Mouse (Mus musculus) gastrocnemius, adult 8-10 months (tissue): ENCODE results near the gene Ubtd1. TPM values are rescaled to one million over a fixed set of nuclear protein-coding genes. Genes with fewer than 3 reads are reported as not detected.

Experiments
- DNase-seq, 2 experiments: peaks; one replicate each; pipeline ENCODE4 v3.0.0; 2022; ENCODE audit warnings: low spot score in 2 of 2
- total RNA-seq, 4 experiments: library from RNA; stranded (reverse); gene quantifications; 2 replicates each; pipeline ENCODE4 v1.2.4; 2022

Gene Ubtd1
- total RNA-seq, 4 experiments from 2014 or later, result 15.0 to 17.5 (median 15.8) TPM

DNA sequence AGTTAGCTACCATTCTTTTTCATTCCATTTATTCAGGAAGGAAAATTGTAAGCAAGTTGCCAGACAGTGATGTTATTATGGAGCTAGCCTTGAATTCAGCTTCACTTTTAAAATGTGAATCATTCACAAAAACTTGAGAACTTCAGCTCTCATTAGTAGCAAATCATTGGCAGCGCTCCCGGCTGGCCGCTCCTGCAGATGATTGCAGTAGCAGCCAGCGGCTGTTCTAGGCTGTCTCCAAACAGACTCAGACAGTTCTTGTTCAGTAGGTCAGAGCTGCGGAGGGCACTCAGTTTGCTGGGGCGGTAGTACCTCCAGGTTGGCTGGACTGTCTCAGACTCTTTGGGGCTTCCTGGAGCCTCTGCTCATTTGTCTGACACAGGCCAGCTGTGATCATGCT lies 11.9 kb downstream of the Ubtd1 start:
- DNase-seq, result peak; percentile 77 to 79

DNA sequence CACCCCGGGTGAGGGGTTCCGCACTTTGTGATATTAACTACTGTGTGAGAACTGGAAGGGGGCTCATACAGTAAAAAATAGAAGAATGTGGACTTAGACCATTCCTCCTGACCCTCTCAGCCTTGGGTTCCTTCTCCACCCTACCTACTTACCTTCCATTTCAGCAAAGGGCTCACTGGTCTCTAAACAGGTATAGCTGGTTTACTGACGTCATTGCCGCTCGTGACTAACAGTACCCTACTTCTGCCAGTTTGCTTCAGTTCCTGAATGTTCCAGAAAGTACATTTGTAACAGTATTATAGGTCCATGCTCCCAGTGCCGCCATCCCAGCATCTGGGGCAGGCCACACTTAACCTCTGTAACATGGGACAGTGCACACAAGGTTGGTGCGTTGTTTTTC lies 12.5 kb downstream of the Ubtd1 start:
- no peak for DNase-seq

DNA sequence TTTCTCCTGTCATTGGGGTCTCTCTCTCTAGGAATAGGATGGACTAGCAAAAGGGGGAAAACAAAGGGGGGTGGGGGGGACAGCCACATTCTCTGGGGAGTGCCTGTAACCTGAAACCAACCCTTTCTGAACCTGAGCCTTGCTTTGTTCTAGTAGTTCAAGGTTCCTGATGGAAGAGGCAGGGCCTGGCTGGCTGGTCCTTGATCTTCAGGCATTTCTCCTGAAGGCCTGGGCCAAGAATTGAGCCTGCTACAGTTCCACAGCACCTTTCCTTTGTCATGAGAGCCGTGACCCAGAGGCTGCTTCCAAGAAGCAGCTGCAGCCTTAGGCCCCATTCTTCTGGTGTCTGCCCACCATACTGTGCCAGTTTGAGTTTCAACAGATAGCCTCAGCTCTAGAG lies 13.9 kb downstream of the Ubtd1 start:
- no peak for DNase-seq

DNA sequence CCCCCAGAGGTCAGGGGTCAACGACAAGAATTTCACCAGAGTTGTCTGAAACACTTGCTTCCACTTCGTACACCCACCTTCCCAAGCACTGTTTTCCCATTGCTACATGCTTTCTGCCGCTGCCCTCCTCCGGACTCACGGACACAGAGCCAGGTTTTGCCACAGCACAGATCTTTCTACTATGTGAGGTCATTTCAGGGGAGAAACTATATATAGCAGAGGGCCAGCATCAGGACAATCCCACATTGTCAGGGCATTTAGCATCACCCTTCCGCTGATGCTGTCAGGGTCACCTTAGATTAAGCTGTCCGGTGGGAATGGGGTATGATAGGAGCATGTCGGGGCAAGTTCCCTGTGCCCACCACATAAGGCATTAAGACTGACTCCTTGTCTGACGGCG lies 15.5 kb downstream of the Ubtd1 start:
- DNase-seq, result no peak

DNA sequence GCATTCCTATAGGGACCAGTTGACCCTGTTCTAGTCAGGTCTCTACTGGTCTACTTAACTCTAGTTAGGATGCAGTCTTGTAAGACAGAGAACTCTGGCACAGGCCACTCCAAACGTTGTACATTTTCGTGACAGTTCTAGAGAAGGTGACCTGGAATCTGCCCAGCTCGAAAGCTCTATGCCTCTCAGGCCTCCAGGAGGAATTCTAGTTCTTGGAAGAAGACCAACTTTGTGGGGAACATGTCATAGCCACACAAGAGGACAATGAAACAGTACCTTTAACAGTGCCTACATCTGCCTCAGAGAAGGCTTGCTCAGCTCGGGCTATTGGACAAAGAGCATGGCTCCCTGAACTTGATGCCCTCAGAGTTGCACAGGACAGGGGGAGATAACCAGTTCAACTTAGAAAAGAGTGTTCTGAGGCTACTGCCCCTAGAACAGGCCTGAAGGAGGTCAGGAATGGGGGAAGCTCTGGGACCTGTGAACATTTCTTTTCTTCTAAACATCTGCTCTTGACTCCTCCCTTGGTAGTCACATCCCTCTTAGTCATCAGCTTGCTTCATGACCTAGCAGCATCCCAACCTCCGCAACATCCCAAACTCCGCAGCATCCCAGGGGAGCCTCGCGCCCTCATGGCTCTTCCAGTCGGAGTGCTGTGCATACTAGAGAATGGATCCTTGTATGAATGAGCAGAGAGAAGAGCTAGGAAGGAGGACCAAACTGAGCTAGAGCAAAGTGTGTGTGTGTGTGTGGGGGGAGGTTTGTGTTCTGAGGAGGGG lies 17.4 kb downstream of the Ubtd1 start:
- no peak for DNase-seq

DNA sequence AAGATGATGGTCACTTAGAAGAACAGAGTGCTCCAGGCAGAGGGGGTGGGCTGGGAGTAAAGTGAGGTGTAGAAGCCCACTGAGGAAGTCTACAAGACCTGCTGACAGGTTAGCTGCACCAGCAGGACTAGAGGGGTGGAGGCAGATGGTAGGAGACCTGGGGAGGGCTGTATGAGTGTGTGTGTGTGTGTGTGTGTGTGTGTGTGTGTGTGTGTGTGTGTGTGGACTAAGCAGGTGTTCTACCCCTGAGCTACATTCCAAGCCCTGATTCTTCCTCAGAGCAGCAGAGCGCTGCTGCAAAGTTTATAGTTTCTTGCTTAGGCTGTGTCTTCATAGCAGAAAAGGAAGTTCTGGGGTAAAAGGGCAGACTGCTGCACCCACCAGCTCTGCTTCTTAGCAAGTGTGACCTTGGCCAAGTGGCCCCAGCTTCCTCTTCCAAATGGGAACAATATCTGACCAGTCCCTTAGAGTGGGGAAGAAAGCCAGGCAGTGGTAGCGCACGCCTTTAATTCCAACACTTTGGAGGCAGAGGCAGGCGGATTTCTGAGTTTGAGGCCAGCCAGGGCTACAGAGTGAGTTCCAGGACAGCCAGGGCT lies 18.2 kb downstream of the Ubtd1 start:
- DNase-seq, result no peak

DNA sequence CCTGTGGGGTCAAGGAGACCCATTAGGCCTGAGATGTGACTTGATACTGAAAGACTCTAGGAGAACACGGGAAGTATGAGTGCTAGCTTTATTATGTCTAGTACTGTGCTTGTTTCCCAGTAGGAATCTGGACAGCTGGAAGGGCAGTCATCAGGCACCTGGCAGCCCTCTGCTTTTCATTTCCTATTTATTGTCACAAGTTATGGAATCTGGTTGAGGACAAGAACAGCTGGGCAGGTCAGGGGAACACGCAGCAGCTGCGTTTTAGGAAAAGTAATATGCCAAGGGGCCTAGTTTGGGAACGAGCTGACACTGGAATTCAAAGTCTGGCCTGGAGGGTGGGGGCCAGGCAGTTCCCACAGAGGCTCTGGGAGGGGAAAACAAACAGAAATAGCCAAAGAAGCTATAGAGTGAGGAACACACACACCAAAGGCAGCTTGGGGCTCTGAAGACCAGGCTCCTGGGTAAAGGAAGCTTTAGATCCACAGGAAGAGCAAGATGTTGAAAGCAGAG lies 18.9 kb downstream of the Ubtd1 start:
- DNase-seq, result no peak

DNA sequence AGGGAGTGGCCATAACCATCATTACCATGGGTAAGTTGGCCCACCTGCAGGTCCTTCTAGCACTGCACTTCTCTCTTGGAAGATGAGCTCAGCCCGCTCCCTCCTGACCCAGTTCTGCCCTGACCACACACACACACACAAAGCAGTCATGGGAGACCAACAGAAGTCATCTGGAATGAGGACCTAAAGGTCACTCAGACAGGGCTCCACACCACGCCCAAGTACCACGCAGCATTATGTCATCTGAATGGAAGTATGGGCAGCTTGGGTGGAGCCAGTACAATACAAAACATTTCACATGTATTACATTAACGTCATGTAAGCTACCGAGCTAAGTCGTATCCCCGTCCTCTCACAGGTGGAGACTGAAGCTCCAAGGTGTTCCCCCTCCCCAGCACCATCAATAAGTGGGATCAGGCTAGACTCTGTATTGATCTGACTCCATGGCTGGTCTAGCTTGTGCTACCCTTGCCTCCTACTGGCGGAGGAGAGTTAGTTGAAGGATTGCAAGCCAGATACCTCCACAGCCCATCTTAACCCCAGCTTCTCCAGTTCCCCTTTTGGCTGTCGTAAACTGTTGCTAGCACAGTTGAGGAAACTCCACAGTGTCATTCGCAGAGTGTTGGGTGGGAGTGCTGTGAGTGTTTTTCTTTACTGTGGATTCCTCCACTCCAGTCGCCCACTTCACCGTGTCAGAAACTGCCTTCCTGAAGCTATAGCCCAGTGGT lies 19.9 kb downstream of the Ubtd1 start:
- no peak for DNase-seq

DNA sequence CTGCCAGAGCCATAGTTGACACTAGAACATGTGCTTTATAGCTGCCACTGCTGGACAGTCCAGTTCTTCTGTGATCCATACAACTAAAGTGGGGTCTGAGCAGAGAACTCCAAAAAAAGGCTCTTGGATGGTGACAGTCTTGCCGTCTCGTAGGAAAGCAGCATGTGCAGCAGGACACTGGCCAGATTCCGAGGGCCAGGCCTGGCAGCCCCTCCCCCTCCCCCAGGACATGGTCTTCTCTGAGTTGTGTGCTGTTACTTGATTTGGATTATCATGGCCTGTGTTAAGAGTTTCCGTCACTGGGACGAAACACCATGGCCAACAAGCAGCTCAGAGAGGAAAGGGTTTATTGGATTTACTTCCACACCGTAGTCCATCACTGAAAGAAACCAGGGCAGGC lies 22.7 kb downstream of the Ubtd1 start:
- no peak for DNase-seq

DNA sequence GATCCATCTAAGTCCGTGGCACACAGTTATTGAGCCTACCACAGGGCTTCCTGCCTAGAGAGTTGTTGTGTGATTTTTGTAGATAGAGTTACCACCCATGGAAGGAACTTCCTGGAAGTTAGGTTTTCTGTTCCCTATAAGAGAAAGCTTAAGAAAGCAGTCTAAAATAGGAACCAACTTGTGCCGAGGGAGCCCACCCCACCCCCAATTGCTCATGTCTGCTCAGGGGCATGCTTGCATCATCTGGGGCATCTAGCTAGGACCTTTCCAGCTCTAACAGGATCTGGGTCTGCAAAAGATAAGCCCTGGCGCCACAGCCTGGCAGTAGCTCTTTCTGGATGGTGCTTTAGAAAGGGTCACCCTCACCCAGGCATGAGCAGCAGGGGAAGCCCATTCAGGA lies 24.1 kb downstream of the Ubtd1 start:
- no peak for DNase-seq

DNA sequence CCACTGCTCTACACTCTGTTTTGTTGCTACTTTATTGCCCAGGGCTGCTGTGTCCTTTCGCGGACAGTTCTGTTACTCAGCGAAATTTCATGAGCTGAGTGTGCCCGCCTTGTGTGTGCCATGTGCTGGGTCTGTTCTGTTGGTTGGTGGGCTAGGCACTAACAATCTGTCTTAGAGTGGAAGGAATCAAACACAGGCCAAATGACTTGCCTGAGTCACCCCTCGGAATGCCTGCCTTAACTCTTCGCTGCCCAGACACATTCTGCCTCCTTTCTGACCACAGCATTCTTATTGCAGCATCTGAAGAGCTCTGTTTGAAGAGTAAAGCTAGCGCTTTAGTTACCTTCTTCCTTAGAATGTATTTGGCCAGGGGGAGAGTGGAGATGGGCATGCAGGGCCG lies 25.0 kb downstream of the Ubtd1 start:
- no peak for DNase-seq

DNA sequence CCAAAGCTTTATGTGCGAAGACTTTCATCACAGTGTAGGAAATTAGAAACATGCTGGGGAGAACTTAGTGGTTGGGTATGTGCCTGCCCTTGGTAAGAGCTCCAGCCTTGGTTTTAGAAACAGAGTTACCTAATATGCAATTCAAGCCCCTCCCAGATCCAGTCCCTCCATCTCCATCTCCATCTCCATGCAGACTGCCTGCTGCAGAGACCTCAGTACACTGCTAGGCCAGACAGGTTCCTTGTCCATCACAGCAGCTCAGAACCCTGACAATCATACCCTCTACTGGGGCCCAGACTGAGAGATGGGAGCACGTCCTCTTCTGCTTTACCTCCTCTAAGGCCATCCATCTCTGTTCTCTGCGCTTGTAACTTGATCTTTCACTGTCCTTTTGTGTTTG lies 27.0 kb downstream of the Ubtd1 start:
- DNase-seq, result no peak

DNA sequence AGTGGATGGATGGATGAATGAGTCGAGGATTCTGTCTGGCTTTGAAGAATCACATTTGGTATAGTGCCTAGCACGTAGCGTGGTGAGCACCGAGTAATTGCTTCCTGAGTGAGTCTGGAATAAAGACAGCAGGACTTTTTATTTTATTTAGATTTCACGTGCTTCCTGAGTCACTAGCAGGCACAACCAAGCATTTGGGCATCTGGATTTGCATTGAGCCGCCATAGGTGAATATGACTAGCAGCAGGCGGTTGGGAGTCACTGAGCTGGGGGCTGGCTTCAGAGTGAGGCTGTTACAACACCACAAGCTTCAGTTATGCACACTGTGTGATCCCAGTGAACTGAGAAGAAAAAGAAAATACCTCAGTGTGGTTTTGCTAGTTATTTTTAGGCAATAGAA lies 27.5 kb downstream of the Ubtd1 start:
- DNase-seq, result no peak

DNA sequence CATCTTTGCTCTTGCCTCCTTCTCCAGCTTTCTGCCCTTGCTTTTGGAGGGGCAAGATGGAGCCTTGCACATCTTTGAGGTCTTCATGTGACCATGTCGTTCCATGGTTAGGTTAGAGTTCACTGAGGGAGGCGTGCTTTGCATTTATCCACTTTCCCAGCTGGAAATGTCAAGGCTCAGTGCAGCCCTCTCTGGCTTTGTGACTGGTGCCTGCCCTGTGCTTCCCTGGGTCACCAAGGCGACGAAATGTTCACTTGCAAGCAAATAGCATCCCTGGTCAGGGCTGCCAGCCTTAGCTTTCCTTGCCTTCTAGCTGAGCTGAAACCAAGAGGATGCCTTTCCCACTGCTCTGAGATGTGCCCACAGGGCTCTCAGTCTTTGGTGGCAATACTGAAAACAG lies 28.9 kb downstream of the Ubtd1 start:
- DNase-seq, result no peak

DNA sequence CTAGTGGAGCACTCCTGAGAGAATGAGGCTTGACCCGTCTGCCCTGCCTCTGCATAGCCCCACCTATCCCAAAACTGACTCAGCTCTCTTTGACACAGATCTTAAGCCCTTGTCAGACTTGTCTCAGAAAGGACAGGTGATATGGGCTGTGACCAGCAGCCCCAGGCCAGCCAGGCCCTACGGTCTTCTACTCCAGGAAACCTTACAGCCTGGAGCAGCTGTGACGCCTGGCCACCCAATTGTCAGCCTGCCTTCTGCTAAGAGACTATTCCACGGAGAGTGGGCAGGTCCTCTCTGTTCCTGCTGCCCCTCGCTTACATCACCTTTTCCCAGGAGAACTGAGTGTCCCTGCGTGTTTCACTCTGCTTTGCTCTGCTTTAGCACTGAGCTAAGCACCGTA lies 29.6 kb downstream of the Ubtd1 start:
- no peak for DNase-seq

DNA sequence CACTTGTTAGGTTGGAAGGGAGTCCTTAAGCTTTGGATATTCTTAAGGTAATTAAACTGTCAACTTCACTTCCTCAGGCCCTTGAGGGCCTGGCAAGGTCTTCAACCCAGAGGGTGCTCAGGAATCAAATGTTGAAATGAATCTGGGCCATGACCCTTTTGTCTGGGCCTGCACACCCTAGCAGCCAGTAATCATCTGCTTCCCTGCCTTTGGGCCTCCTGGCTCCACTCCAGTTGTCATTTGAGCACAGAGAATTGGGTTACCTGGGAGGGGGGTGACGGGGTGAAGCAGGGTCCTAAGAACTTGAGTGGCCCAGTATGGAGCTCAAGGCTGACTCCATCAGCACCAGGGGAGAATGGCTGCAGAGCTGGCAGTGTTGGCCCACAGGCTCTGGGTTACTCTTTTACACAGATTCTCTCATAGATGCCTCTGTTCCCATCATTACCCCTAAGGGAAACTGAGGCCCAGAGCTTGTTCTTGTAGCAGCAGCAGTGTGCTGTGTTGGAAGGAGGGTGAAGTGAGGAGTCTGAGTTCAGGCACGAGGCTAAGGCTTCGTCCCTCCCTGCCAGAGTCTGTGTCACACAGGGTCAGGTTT lies 32.8 kb downstream of the Ubtd1 start:
- DNase-seq, result peak; percentile 36 to 60

DNA sequence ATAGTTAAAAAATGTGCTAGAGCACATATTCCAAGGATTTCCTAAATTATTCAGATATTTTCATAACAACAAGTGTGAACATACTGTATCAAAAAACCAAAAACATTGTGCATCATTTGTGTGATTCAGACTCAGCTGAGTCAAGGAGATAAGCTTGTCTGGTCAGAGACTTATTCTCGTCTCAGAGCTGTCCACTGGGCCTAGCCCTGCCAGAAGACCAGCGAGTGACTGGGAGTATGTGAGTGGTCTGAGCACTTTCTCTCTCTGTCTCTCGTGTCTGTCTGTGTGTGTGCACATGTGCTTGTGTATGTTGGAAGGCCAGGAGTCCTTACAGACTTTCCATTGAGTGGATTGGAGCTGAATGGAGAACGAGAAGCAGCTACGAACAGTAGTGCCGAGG lies 33.4 kb downstream of the Ubtd1 start:
- DNase-seq, result no peak

DNA sequence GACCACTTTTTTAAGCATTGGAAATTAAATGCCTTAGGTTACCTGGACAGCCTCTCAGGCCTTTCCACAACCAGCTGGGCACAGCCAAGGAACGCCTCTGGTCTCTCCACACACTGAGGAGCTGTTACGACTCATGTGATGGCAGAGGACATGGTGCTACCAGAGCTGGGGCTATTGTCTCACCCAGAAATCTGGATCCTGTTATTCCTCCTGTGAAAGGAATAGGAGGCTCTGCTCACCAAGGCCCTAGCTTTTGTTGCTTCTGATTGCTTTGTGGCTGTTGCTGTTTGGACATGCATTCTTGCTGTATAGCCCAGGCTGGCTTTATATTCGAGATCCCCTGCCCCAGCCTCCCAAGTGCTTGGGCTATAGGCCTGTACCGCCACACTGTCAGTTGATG lies 34.7 kb downstream of the Ubtd1 start:
- no peak for DNase-seq

DNA sequence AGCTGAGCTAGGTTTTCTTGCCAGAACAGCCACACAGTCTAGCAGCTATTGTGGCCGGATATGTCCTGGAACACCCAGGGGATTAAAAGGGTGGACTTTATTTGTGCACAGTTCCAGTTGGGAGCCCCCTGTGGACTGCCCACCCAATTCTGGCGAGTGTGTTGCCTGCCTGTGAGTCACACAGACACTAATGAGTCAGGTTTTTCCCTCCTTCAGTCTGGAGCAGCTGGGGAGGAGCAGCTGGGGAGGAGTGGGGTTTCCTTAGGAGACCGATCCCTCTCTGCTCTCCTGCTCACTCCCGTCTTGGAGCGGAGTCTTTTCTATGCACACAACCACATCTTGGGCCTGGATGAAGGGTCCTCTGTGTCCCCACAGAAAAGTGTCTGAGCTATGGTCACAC lies 35.3 kb downstream of the Ubtd1 start:
- peak; percentile 29 to 52 for DNase-seq

DNA sequence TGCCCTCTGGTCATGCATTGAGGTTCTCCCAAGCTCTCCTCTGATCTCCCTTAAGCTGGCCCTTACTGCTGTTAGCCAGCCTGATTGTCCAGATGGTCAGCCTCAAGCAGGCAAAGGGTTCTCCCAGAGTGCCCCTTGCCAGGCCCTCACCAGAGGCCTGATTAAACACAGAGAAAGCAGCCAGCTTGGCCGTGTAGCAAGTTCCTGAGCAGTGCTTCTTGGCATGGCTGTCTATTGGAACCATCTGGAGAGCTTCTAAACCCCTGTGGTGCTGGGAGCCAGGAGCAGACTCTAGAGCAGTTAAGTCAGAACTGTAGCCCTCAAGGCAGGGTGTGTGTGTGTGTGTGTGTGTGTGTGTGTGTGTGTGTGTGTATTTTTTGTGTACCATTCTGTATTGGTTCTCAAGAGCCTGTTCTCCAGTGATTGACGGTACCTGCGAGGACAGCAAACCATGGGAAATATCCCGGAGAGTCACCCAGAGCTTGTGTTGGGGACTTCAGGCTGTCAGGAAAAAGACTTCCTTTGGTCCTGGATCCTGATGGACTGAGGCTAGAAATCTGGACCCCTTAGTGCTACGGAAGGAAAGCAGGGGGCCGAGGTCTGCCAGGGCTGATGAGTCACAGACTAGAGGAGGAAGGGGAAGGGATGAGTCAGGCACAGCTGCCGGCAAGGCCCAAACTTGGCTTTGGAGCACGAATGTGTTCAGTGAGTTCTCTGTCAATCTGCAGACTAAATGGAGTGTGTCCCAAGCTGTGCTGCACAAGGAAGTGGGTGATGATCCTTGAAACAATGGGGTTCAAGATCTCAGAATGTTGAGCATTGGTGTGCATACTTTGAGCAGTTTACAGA lies 36.1 kb downstream of the Ubtd1 start:
- peak; percentile 54 to 65 for DNase-seq

DNA sequence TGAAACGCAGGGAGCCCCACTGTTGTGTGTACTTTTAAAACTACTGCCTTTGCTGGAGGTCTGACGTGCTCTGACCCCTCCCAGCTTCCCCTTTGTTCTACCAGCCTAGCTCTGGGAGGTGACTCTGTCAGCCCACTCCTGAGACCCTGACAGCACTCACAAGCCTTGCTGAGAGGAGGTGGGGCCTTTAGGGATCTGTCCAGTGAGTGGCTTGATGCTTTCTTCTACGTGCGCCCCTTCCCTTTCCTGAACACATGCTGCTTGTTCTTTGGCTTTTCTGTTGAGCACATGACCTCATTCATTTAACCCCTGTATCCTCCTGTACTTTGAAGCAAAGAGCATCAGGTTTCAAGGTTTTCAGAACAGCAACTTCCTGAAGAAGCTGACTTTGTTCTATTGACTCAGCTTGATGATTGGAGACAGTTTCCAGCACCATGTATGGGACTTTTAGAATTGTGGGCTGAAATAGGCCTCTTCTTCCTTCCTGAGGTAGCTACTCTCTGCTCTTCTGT lies 37.5 kb downstream of the Ubtd1 start:
- no peak for DNase-seq
